Mouse (Mus musculus) MEL (cell line): ENCODE measurements around the gene Ifit3b.

Experiments
- CTCF ChIP-seq, 3 experiments: IDR thresholded peaks in 2 of 3; conservative IDR thresholded peaks in 1 of 3; 2 replicates each; pipeline ENCODE4 v1.5.1; 2011 to 2012; ENCODE audit warnings: low read length in 3 of 3, low read depth in 2 of 3, mild to moderate bottlenecking in 2 of 3, improper control_type of control experiment in 1 of 3, inconsistent platforms in 1 of 3, mixed read lengths in 1 of 3, moderate library complexity in 1 of 3; ENCODE audit not compliant: control insufficient read depth in 1 of 3, insufficient read depth in 1 of 3, poor library complexity in 1 of 3, severe bottlenecking in 1 of 3
- ETS1 ChIP-seq: IDR thresholded peaks from 2 replicates; pipeline ENCODE4 v1.6.1; 2012; ENCODE audit warnings: low read depth, mild to moderate bottlenecking, inconsistent platforms, low read length, improper control_type of control experiment, moderate library complexity
- RAD21 ChIP-seq: IDR thresholded peaks from 2 replicates; pipeline ENCODE4 v1.6.1; 2011; ENCODE audit warnings: mild to moderate bottlenecking, low read depth, low read length, improper control_type of control experiment
- TAL1 ChIP-seq: IDR thresholded peaks from 2 replicates; pipeline ENCODE4 v1.6.1; 2012; ENCODE audit warnings: mild to moderate bottlenecking, inconsistent platforms, low read length, moderate library complexity, mixed read lengths

GRCm38 (mm10) chr19:34650276-34650675 lies 42.5 kb downstream of the Ifit3b start:
- TF ChIP-seq ETS1, result no peak
- no peak for TF ChIP-seq RAD21
- TF ChIP-seq TAL1, result no peak
- TF ChIP-seq CTCF (IDR thresholded peaks at IDR 0.05 in 2 of 3, conservative IDR thresholded peaks at IDR 0.05 in 1 of 3; ENCODE audit: control insufficient read depth in 1 of 3, insufficient read depth in 1 of 3, low read depth in 2 of 3, low read length in 3 of 3, poor library complexity in 1 of 3, severe bottlenecking in 1 of 3), result no peak
